Mouse (Mus musculus) G1E (cell line): Measurements from ENCODE around the gene Nrcam. TPM values are rescaled to one million over a fixed set of nuclear protein-coding genes. Genes with fewer than 3 reads are reported as not detected.

Experiments
- ATAC-seq: 2 replicates; pipeline ENCODE4 v1.8.0; 2016; ENCODE audit warnings: mild to moderate bottlenecking; ENCODE audit not compliant: insufficient number of reproducible peaks, poor library complexity, low FRiP score, severe bottlenecking; ENCODE audit errors: extremely low read depth
- DNase-seq: peaks from one replicate; pipeline ENCODE4 v3.0.0; 2012; ENCODE audit warnings: low spot score
- H3K27me3 ChIP-seq: 2 replicates; pipeline ENCODE4 v1.6.1; 2012; ENCODE audit warnings: mild to moderate bottlenecking, low read length, inconsistent platforms; ENCODE audit not compliant: insufficient read depth
- H3K36me3 ChIP-seq: replicated peaks from 2 replicates; pipeline ENCODE3; 2012; ENCODE audit warnings: mild to moderate bottlenecking, inconsistent platforms
- H3K4me1 ChIP-seq: 2 replicates; pipeline ENCODE4 v1.6.1; 2012; ENCODE audit warnings: low read depth, low read length, inconsistent platforms, mixed read lengths; ENCODE audit not compliant: insufficient read depth
- H3K4me3 ChIP-seq: 2 replicates; pipeline ENCODE4 v1.5.1; 2012; ENCODE audit warnings: low read depth, mild to moderate bottlenecking, inconsistent platforms, low read length, moderate library complexity, mixed read lengths
- H3K9me3 ChIP-seq: replicated peaks from 2 replicates; pipeline ENCODE4 v1.6.1; 2012; ENCODE audit warnings: inconsistent platforms
- CTCF ChIP-seq: IDR thresholded peaks from 2 replicates; pipeline ENCODE4 v1.5.1; 2012; ENCODE audit warnings: low read depth, low read length, inconsistent platforms, mixed read lengths
- GATA1 ChIP-seq: IDR thresholded peaks from 2 replicates; pipeline ENCODE4 v1.6.1; 2012; ENCODE audit warnings: borderline replicate concordance, low read length, inconsistent platforms, mixed read lengths
- GATA2 ChIP-seq: IDR thresholded peaks from 2 replicates; pipeline ENCODE4 v1.6.1; 2012; ENCODE audit warnings: low read depth, low read length, inconsistent platforms, borderline replicate concordance
- POLR2AphosphoS5 ChIP-seq: IDR thresholded peaks from 2 replicates; pipeline ENCODE4 v1.6.1; 2012; ENCODE audit warnings: low read depth, low read length, inconsistent platforms; ENCODE audit not compliant: insufficient replicate concordance
- TAL1 ChIP-seq: conservative IDR thresholded peaks from 2 replicates; pipeline ENCODE4 v1.6.1; 2012; ENCODE audit warnings: low read depth, low read length, inconsistent platforms, mixed read lengths
- polyA plus RNA-seq: library from polyadenylated mRNA; stranded (reverse); fragments of >175 nt; gene quantifications from 2 replicates; pipeline ENCODE4 v1.2.3, GENCODE M21; 2012
- total RNA-seq, 2 experiments: library from RNA; stranded (forward) in 1 of 2; stranded (reverse) in 1 of 2; fragments of 200-1000 nt in 1 of 2; fragments of >200 nt in 1 of 2; fragmentation: Nextera tagmentation in 1 of 2; gene quantifications; 2 replicates each; pipeline ENCODE4 v1.2.3; 2014 to 2017

The Nrcam gene
- total and polyA plus RNA-seq, 3 experiments: 0.66 TPM; not detected in 2

DNA sequence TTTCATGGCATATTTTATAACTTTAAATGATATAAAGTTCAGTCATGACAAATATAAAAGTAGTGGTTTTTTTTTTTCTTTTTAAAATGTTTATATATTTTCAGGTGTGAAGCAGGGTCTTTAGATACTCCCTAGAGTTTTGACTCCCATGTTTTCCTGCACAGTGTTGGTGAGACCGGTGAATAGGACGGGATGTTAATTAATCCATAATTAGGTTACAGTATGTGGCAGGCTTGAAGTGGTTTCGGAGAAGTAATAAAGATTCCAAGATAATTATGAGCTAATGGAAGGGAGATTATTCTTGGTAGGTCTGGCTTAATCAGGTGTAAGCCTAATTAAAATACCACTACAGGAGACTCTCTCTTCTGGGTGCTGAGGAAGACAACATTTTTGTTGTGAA lies 17.5 kb downstream of the Nrcam start:
- Histone ChIP-seq H3K9me3 (no peaks in the 10 kb centered on the region), H3K27me3 (no peaks in the 10 kb centered on the region), H3K36me3 (no peaks in the 10 kb centered on the region), H3K4me1 (no peaks in the 10 kb centered on the region), H3K4me3 (no peak overlapping the region)
- ATAC-seq (no peak), DNase-seq (no peak)
- TF ChIP-seq CTCF (no peak), POLR2AphosphoS5 (no peak), GATA1 (no peak), GATA2 (no peak), TAL1 (no peak)

- DNase-seq: no peak
- ATAC-seq: no peak
- H3K4me1 ChIP-seq: no peaks in the 10 kb centered on the region
- H3K9me3 ChIP-seq: no peaks in the 10 kb centered on the region
- no peak for TF ChIP-seq CTCF
- no peak for TF ChIP-seq GATA2
- no peak for TF ChIP-seq GATA1
- TF ChIP-seq TAL1: no peak
- H3K4me3 ChIP-seq: no peak overlapping the region
- H3K36me3 ChIP-seq: no peaks in the 10 kb centered on the region
- H3K27me3 ChIP-seq: no peaks in the 10 kb centered on the region
These were observed 26.4 kb downstream of the Nrcam start for GRCm38 (mm10) chr12:44355116-44355515.

DNA sequence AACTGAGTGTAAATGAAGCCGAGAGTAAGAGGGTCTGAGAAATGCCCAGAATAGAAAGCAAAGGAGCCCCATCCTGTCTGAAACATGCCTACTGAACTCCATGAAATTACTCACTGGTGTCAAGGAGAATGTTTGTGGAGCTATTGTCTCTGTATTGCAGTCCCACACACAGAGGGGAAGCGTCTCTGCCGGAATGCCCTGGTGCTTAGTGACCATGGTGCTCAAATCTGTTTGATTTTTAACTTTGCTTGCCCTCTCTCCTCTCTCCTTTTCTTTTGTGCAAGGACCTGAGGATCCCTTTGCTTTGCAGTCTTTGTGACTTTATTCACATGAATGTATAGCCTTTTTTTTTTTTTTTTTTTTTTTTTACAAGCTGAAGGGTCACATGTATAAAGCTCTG lies 28.8 kb downstream of the Nrcam start:
- Histone ChIP-seq H3K9me3 (no peaks in the 10 kb centered on the region), H3K4me1 (no peaks in the 10 kb centered on the region), H3K4me3 (no peak overlapping the region), H3K27me3 (no peaks in the 10 kb centered on the region), H3K36me3 (no peaks in the 10 kb centered on the region)
- TF ChIP-seq GATA2: no peak
- no peak for TF ChIP-seq TAL1
- TF ChIP-seq POLR2AphosphoS5: no peak
- no peak for TF ChIP-seq GATA1
- TF ChIP-seq CTCF: no peak
- ATAC-seq (no peak), DNase-seq (no peak)

DNA sequence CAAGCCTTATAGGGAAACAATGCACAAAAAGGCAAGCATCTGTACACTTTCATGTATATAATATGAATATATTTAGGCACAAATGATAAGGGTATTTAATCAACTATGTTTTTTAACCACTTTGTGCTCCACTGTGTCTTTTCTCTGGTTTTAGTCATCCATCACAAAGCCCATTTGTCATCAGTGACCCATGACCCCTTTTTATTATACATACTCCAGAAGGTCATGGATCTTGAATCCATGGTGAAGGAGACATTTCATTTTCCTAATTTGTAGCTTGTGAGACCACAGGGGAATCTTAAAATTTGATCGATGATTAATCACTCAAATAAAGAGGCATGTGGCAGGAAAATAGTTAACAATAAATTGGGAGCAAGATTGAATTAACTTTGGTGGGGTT lies 29.2 kb downstream of the Nrcam start:
- TF ChIP-seq GATA2: no peak
- TF ChIP-seq POLR2AphosphoS5: no peak
- TF ChIP-seq TAL1: no peak
- no peak for TF ChIP-seq GATA1
- no peak for TF ChIP-seq CTCF

DNA sequence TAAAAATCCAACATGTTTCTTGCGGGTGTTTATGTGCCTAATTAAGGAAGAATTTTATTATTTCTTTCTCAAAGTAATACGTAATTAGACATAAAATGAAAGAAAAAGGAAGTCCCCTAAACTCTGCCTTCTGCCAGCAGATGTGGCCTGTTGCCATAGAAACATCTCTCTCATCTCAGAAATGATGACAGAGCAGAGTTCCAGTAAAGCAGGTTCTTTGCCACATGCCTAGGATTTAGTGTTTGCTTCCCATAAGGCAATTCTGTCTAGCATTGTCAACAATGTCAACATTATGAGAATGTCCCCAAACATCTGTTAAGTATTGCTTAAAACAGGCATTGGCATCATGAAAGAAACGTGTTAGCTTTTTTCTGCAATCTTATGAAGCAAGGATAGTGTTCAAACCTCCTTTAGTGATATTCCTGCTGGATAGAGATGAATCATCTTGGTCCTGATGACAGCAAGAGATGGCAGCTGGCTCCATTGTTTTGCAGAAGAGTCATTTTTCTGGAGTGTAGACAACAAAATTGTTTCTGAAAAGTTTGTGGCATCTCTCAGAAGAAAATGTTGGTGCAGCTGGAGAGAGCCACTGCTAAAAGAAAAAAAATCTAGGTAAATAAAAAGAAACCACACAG lies 42.5 kb downstream of the Nrcam start:
- Histone ChIP-seq H3K4me1 (no peaks in the 10 kb centered on the region), H3K27me3 (no peaks in the 10 kb centered on the region), H3K4me3 (no peak overlapping the region), H3K9me3 (no peaks in the 10 kb centered on the region), H3K36me3 (no peaks in the 10 kb centered on the region)
- TF ChIP-seq POLR2AphosphoS5: no peak
- no peak for TF ChIP-seq TAL1
- no peak for TF ChIP-seq CTCF
- no peak for TF ChIP-seq GATA1
- no peak for TF ChIP-seq GATA2
- ATAC-seq (no peak), DNase-seq (no peak)

More for the DNA sequence above, 29.2 kb downstream of the Nrcam start:
- DNase-seq: no peak
- ATAC-seq: no peak
- Histone ChIP-seq H3K9me3 (no peaks in the 10 kb centered on the region), H3K27me3 (no peaks in the 10 kb centered on the region), H3K4me1 (no peaks in the 10 kb centered on the region), H3K4me3 (no peak overlapping the region), H3K36me3 (no peaks in the 10 kb centered on the region)

DNA sequence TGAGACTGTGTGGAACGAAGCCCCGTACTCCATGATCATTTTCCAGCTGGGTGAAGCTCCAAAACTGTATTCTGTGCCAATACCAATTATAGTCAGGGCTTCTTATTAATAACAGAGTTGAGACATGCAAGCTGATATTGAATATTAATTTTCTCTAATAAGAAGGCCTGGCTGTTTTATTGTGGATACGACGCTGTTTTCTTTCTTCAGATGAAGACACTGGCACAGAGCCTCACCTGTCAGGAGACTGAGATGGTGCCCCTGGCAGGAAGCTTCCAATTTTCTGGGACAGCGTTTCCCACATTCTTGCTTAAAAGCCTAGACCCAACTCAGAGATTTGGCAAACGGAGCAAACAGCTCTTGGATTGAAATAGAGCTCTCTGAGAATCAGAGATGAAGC lies 47.3 kb downstream of the Nrcam start:
- ATAC-seq: no peak
- no peak for TF ChIP-seq POLR2AphosphoS5
- no peak for TF ChIP-seq GATA2
- TF ChIP-seq TAL1: no peak
- TF ChIP-seq GATA1: no peak
- no peak for TF ChIP-seq CTCF

More for the DNA sequence above, 47.3 kb downstream of the Nrcam start:
- no peaks in the 10 kb centered on the region for H3K36me3 ChIP-seq
- no peak overlapping the region for H3K4me3 ChIP-seq
- H3K9me3 ChIP-seq: no peaks in the 10 kb centered on the region
- no peaks in the 10 kb centered on the region for H3K27me3 ChIP-seq
- DNase-seq: no peak
- no peaks in the 10 kb centered on the region for H3K4me1 ChIP-seq
